Mouse (Mus musculus): ENCODE measurements around the gene Gm9048. TPM values are rescaled to one million over a fixed set of nuclear protein-coding genes. Genes with fewer than 3 reads are reported as not detected.

The Gm9048 gene
- polyA plus RNA-seq, 1 experiment from 2014 or later = not detected

Other genes starting within 250 kb of the Gm9048 start
- gene Mdm1, start 206.9 kb downstream of the Gm9048 start, polyA plus RNA-seq (2016; fragmentation: Nextera tagmentation; extraction: Ambion mirVana) = 17.4 and 21.3 TPM in 2 replicates
- not detected in 2 replicates for gene Il22, start 143.7 kb downstream of the Gm9048 start, polyA plus RNA-seq (2016; fragmentation: Nextera tagmentation; extraction: Ambion mirVana)
- not detected in 2 replicates for gene Gm32717, start 107.9 kb downstream of the Gm9048 start, polyA plus RNA-seq (2016; fragmentation: Nextera tagmentation; extraction: Ambion mirVana)
- gene Gm32802, start 90.0 kb downstream of the Gm9048 start, polyA plus RNA-seq (2016; fragmentation: Nextera tagmentation; extraction: Ambion mirVana) = not detected in 2 replicates
- not detected in 2 replicates for gene Iltifb, start 53.6 kb downstream of the Gm9048 start, polyA plus RNA-seq (2016; fragmentation: Nextera tagmentation; extraction: Ambion mirVana)
- not detected in 2 replicates for gene Gm9040, start 21.7 kb downstream of the Gm9048 start, polyA plus RNA-seq (2016; fragmentation: Nextera tagmentation; extraction: Ambion mirVana)
- gene Gm9044, start 16.3 kb downstream of the Gm9048 start, polyA plus RNA-seq (2016; fragmentation: Nextera tagmentation; extraction: Ambion mirVana) = not detected in 2 replicates
- not detected in 2 replicates for gene Gm9045, start 10.8 kb downstream of the Gm9048 start, polyA plus RNA-seq (2016; fragmentation: Nextera tagmentation; extraction: Ambion mirVana)
- not detected in 2 replicates for gene Gm9046, start 5.4 kb downstream of the Gm9048 start, polyA plus RNA-seq (2016; fragmentation: Nextera tagmentation; extraction: Ambion mirVana)
- gene Gm9049, start 5.4 kb upstream of the Gm9048 start, polyA plus RNA-seq (2016; fragmentation: Nextera tagmentation; extraction: Ambion mirVana) = not detected in 2 replicates
- not detected in 2 replicates for gene Ifng, start 92.4 kb upstream of the Gm9048 start, polyA plus RNA-seq (2016; fragmentation: Nextera tagmentation; extraction: Ambion mirVana)